Mouse (Mus musculus) neutrophil, adult 5-6 weeks (primary cell): ENCODE results near the gene Kctd14. TPM values are rescaled to one million over a fixed set of nuclear protein-coding genes. Genes with fewer than 3 reads are reported as not detected.

Source experiments
- total RNA-seq: library from RNA; stranded (forward); fragments of 200-1000 nt; gene quantifications from 2 replicates; pipeline ENCODE4 v1.2.3, GENCODE M21; 2017

The Kctd14 gene
- total RNA-seq, 1 experiment from 2014 or later, result 9.7 TPM

Other genes starting within 250 kb of the Kctd14 start
- 2.7 and 5.7 TPM in 2 replicates for gene Usp35, start 119.3 kb upstream of the Kctd14 start, total RNA-seq
- gene Kctd21, start 119.0 kb upstream of the Kctd14 start, total RNA-seq, result 1.1 and 2.4 TPM in 2 replicates
- gene Alg8, start 79.7 kb upstream of the Kctd14 start, total RNA-seq, result 4.8 and 7.4 TPM in 2 replicates
- gene Ndufc2, start 51.3 kb upstream of the Kctd14 start, total RNA-seq, result 31.3 and 32.9 TPM in 2 replicates
- gene Thrsp, start 33.6 kb upstream of the Kctd14 start, total RNA-seq, result not detected in 2 replicates
- 68.8 and 73.8 TPM in 2 replicates for gene Ints4, start 29.6 kb downstream of the Kctd14 start, total RNA-seq
- gene Aamdc, start 128.2 kb downstream of the Kctd14 start, total RNA-seq, result 16.1 and 19.6 TPM in 2 replicates
- 86.8 and 100 TPM in 2 replicates for gene Rsf1, start 128.6 kb downstream of the Kctd14 start, total RNA-seq
- gene Clns1a, start 245.3 kb downstream of the Kctd14 start, total RNA-seq, result 42.5 and 54.9 TPM in 2 replicates